Mouse (Mus musculus) 416B (cell line): Measurements from ENCODE around the gene Endod1.

Source experiments
- DNase-seq: peaks from one replicate; pipeline ENCODE4 v3.0.0; 2011; ENCODE audit warnings: low read depth

The Endod1 gene

GRCm38 (mm10) chr9:14316618-14317017 is 64.7 kb downstream of the Endod1 start:
- DNase-seq, result no peak

GRCm38 (mm10) chr9:14314477-14314876 is 66.8 kb downstream of the Endod1 start:
- DNase-seq, result no peak

- DNase-seq, result no peak
Observed at GRCm38 (mm10) chr9:14313968-14314367, 67.3 kb downstream of the Endod1 start.

GRCm38 (mm10) chr9:14307341-14307740 is 74.0 kb downstream of the Endod1 start:
- DNase-seq, result no peak

GRCm38 (mm10) chr9:14304262-14304968 is 76.9 kb downstream of the Endod1 start:
- DNase-seq, result no peak
